Mouse (Mus musculus): ENCODE results near the gene Tiparp. TPM values are rescaled to one million over a fixed set of nuclear protein-coding genes. Genes with fewer than 3 reads are reported as not detected.

Gene Tiparp
- total and polyA plus RNA-seq, 3 experiments: 9.6 to 25.1 (median 13.7) TPM

DNA sequence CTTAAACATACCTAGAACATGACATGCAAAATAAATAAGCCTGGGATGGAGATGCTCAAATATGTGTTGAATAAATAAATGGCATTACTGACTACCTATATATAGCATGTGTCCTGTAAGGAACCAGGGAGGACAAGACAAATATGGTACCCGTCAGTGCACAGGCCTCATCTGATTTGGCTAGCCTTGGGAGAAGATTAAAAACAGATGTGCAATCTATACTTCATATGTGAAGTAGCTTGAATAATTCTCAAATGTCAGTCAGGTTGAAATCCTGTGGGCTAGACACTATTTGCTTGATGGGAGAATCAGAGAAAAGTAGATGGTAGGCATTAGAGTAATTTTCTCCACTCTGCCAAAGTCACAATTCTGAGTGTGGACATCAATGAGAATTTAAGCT, 6.8 kb upstream of the Tiparp start:
- Histone ChIP-seq H3K9ac (ENCODE audit: insufficient read depth, low read depth) (no peak overlapping the region), H3K4me1 (ENCODE audit: control insufficient read depth in 1 of 2, insufficient read depth in 2 of 2) (peaks cover 3 to 30% of the 10 kb centered on the region in 2 experiments; a peak in 3 of 4 replicates), H3K4me3 (replicated peaks in 1 of 3; ENCODE audit: low read depth in 2 of 3, low read length in 2 of 3, poor library complexity in 1 of 3) (no peak overlapping the region), H3K27me3 (replicated peaks) (no peaks in the 10 kb centered on the region), H3K4me2 (ENCODE audit: insufficient read depth, low read depth, poor library complexity, severe bottlenecking) (no peak overlapping the region), H3K27ac (ENCODE audit: insufficient read depth, low read depth) (no peak overlapping the region), H3K79me2 (replicated peaks; ENCODE audit: control insufficient read depth, extremely low read depth, insufficient read depth, poor library complexity, severe bottlenecking) (no peaks in the 10 kb centered on the region), H3K36me3 (replicated peaks in 1 of 2; ENCODE audit: control insufficient read depth in 1 of 2, insufficient read depth in 1 of 2, low read length in 1 of 2) (no peaks in the 10 kb centered on the region), H3K9me3 (replicated peaks; ENCODE audit: low read length) (no peaks in the 10 kb centered on the region)
- TF ChIP-seq CTCF (conservative IDR thresholded peaks at IDR 0.05 in 1 of 2, IDR thresholded peaks at IDR 0.05 in 1 of 2; ENCODE audit: low read depth in 2 of 2, low read length in 2 of 2): no peak
- no peak for TF ChIP-seq JUND (conservative IDR thresholded peaks at IDR 0.05; ENCODE audit: low read depth, low read length)
- no peak for TF ChIP-seq KAT2A (IDR thresholded peaks at IDR 0.05; ENCODE audit: insufficient replicate concordance, low read length)
- no peak for TF ChIP-seq HCFC1 (IDR thresholded peaks at IDR 0.05; ENCODE audit: low read depth, low read length)
- no peak for TF ChIP-seq UBTF (IDR thresholded peaks at IDR 0.05; ENCODE audit: low read depth, low read length)
- TF ChIP-seq NRF1 (IDR thresholded peaks at IDR 0.05; ENCODE audit: low read depth, low read length): no peak
- dilution Hi-C loops (cut with MboI; ENCODE audit: extremely low pct_ligation_motif_present, extremely low pct_unique_long_range_greater_than_20kb, low sequenced_read_pairs): no loop called here
- DNase-seq (ENCODE audit: extremely low read depth): no peak
- in situ Hi-C loops (cut with MboI; ENCODE audit: low pct_ligation_motif_present, low pct_unique_long_range_greater_than_20kb, low sequenced_read_pairs): no loop called here

DNA sequence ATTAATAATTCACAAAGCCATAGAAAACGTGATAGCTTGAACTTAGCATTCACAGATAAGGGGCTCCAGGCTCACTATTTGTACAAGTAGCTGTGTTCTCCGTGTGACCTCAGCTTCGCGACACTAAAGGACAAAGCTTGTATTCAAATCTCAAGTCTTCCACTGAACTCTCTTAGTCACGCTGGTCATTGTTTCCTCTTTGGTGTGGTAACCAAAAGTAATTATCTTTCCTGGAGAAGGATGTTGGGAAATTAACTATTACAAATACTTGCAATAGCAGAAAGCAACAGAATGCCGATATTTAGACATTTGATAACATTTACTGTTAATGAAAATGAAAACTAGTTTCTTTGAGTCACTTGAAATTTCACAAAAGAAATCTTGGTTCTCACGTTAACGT, 4.8 kb upstream of the Tiparp start:
- in situ Hi-C loops (cut with MboI; ENCODE audit: low pct_ligation_motif_present, low pct_unique_long_range_greater_than_20kb, low sequenced_read_pairs) (no loop called here), dilution Hi-C loops (cut with MboI; ENCODE audit: extremely low pct_ligation_motif_present, extremely low pct_unique_long_range_greater_than_20kb, low sequenced_read_pairs) (no loop called here)
- Histone ChIP-seq H3K4me2 (ENCODE audit: insufficient read depth, low read depth, poor library complexity, severe bottlenecking) (no peak overlapping the region), H3K9me3 (replicated peaks; ENCODE audit: low read length) (no peaks in the 10 kb centered on the region), H3K79me2 (replicated peaks; ENCODE audit: control insufficient read depth, extremely low read depth, insufficient read depth, poor library complexity, severe bottlenecking) (no peaks in the 10 kb centered on the region), H3K4me3 (replicated peaks in 1 of 3; ENCODE audit: low read depth in 2 of 3, low read length in 2 of 3, poor library complexity in 1 of 3) (no peak overlapping the region), H3K9ac (ENCODE audit: insufficient read depth, low read depth) (no peak overlapping the region), H3K27me3 (replicated peaks) (no peaks in the 10 kb centered on the region), H3K36me3 (replicated peaks in 1 of 2; ENCODE audit: control insufficient read depth in 1 of 2, insufficient read depth in 1 of 2, low read length in 1 of 2) (no peaks in the 10 kb centered on the region), H3K27ac (ENCODE audit: insufficient read depth, low read depth) (no peak overlapping the region), H3K4me1 (ENCODE audit: control insufficient read depth in 1 of 2, insufficient read depth in 2 of 2) (peaks cover 0 to 11% of the 10 kb centered on the region in 2 experiments; a peak in 2 of 4 replicates)
- TF ChIP-seq MYC (IDR thresholded peaks at IDR 0.05; ENCODE audit: low read depth, low read length): no peak
- TF ChIP-seq PAX5 (IDR thresholded peaks at IDR 0.05; ENCODE audit: low read length): no peak
- no peak for TF ChIP-seq USF2 (conservative IDR thresholded peaks at IDR 0.05; ENCODE audit: low read depth, low read length)
- no peak for TF ChIP-seq BHLHE40 (IDR thresholded peaks at IDR 0.05; ENCODE audit: low read depth, low read length)
- no peak for TF ChIP-seq CTCF (conservative IDR thresholded peaks at IDR 0.05 in 1 of 2, IDR thresholded peaks at IDR 0.05 in 1 of 2; ENCODE audit: low read depth in 2 of 2, low read length in 2 of 2)
- no peak for DNase-seq (ENCODE audit: extremely low read depth)

DNA sequence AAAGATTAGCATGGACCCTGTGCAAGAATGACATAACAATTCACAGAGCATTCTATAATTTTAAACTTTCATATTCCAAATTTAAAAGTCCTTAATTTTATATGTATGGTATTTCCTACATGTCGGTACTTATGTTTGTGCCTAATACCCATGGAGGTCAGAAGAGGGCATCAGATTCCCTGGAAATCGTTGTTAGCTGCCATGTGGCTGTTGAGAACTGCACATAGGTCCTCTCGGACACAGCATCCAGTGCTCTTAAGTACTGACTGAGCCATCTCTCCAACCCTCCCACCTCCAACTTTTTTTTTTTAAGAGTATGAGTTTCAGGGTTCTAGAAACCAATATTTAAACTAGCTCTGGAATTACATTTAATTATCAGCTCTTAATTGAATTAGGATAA, 2.5 kb upstream of the Tiparp start:
- Histone ChIP-seq H3K79me2 (replicated peaks; ENCODE audit: control insufficient read depth, extremely low read depth, insufficient read depth, poor library complexity, severe bottlenecking) (peaks cover 6% of the 10 kb centered on the region; the same call in 1 of the 2 replicates), H3K9me3 (replicated peaks; ENCODE audit: low read length) (no peaks in the 10 kb centered on the region), H3K27me3 (replicated peaks) (no peaks in the 10 kb centered on the region), H3K36me3 (replicated peaks in 1 of 2; ENCODE audit: control insufficient read depth in 1 of 2, insufficient read depth in 1 of 2, low read length in 1 of 2) (no peaks in the 10 kb centered on the region), H3K4me2 (ENCODE audit: insufficient read depth, low read depth, poor library complexity, severe bottlenecking) (no peak overlapping the region), H3K9ac (ENCODE audit: insufficient read depth, low read depth) (no peak overlapping the region), H3K4me3 (replicated peaks in 1 of 3; ENCODE audit: low read depth in 2 of 3, low read length in 2 of 3, poor library complexity in 1 of 3) (no peak overlapping the region), H3K4me1 (ENCODE audit: control insufficient read depth in 1 of 2, insufficient read depth in 2 of 2) (peaks cover 0 to 9% of the 10 kb centered on the region in 2 experiments; a peak in 2 of 4 replicates), H3K27ac (ENCODE audit: insufficient read depth, low read depth) (no peak overlapping the region)
- DNase-seq (ENCODE audit: extremely low read depth): no peak
- dilution Hi-C loops (cut with MboI; ENCODE audit: extremely low pct_ligation_motif_present, extremely low pct_unique_long_range_greater_than_20kb, low sequenced_read_pairs) (no loop called here), in situ Hi-C loops (cut with MboI; ENCODE audit: low pct_ligation_motif_present, low pct_unique_long_range_greater_than_20kb, low sequenced_read_pairs) (loop anchor here (25.0 kb wide), 1 partner anchor 337 kb away; no protein-coding TSS in a partner anchor)
- TF ChIP-seq ELF1 (IDR thresholded peaks at IDR 0.05; ENCODE audit: low read depth, low read length): no peak

Data from CH12.LX (cell line).